Mouse (Mus musculus) lung, adult 2 months (tissue): ENCODE measurements around the gene Mical3. TPM values are rescaled to one million over a fixed set of nuclear protein-coding genes. Genes with fewer than 3 reads are reported as not detected.

Experiments
- DNase-seq: peaks from one replicate; pipeline ENCODE4 v3.0.0; 2022
- H3K4me1 ChIP-seq: fragments of 200-500 bp; 2 replicates; pipeline ENCODE4 v1.6.1; 2011; ENCODE audit warnings: low read length; ENCODE audit not compliant: control insufficient read depth, insufficient read depth
- H3K4me3 ChIP-seq: fragments of 200-500 bp; replicated peaks from 2 replicates; pipeline ENCODE3; 2011; ENCODE audit warnings: low read depth, mild to moderate bottlenecking, control low read depth, low read length; ENCODE audit errors: extremely low read depth
- CTCF ChIP-seq: fragments of 200-500 bp; IDR thresholded peaks from 2 replicates; pipeline ENCODE4 v1.5.1; 2011; ENCODE audit warnings: mild to moderate bottlenecking, low read length, control low read depth; ENCODE audit not compliant: insufficient read depth
- POLR2A ChIP-seq: fragments of 200-500 bp; IDR thresholded peaks from 2 replicates; pipeline ENCODE4 v1.6.1; 2011; ENCODE audit warnings: low read depth, mild to moderate bottlenecking, control low read depth, low read length, borderline replicate concordance; ENCODE audit errors: extremely low read depth
- WGBS: fragments of 180-500 bp; shearing (Covaris S2); methylation state at CpG from one replicate; pipeline ENCODE4 v1.1.7; 2018; 5-methylcytosine and 5-hydroxymethylcytosine counted together
- polyA plus RNA-seq: library from polyadenylated mRNA; depleted of rRNA; stranded (reverse); fragments of >200 nt; gene quantifications from 2 replicates; pipeline ENCODE4 v1.2.3, GENCODE M21; 2012

Mical3 gene
- polyA plus RNA-seq, 1 experiment = 24.3 TPM

GRCm38 (mm10) chr6:121134884-121135283 lies 4.1 kb upstream of the Mical3 start:
- Histone ChIP-seq H3K4me3 (no peak overlapping the region), H3K4me1 (no peaks in the 10 kb centered on the region)
- WGBS = 66% methylated on average over 5 of the region's 5 CpGs
- TF ChIP-seq POLR2A = no peak
- TF ChIP-seq CTCF = no peak
- no peak for DNase-seq

- WGBS = 69% methylated on average over 3 of the region's 3 CpGs
- no peak overlapping the region for H3K4me3 ChIP-seq
- TF ChIP-seq POLR2A (no peak), CTCF (no peak)
- no peak for DNase-seq
- H3K4me1 ChIP-seq = no peaks in the 10 kb centered on the region
Measured at GRCm38 (mm10) chr6:121134249-121134648, 3.5 kb upstream of the Mical3 start.

- WGBS = 1% methylated on average over 32 of the region's 32 CpGs
- peak; percentile 74 for DNase-seq
- TF ChIP-seq POLR2A = no peak
- TF ChIP-seq CTCF = peak; percentile 79
- H3K4me1 ChIP-seq = no peaks in the 10 kb centered on the region
- H3K4me3 ChIP-seq = peak overlapping the region; percentile 31
Measured at GRCm38 (mm10) chr6:121130039-121130705, 627 bp downstream of the Mical3 start.

- no peak for DNase-seq
- WGBS = 24% methylated on average over 21 of the region's 21 CpGs
- H3K4me1 ChIP-seq = no peaks in the 10 kb centered on the region
- TF ChIP-seq CTCF (no peak), POLR2A (no peak)
- no peak overlapping the region for H3K4me3 ChIP-seq
Measured at GRCm38 (mm10) chr6:121129506-121129905, 1.3 kb downstream of the Mical3 start.

- Histone ChIP-seq H3K4me3 (no peak overlapping the region), H3K4me1 (no peaks in the 10 kb centered on the region)
- 98% methylated on average over 5 of the region's 5 CpGs for WGBS
- no peak for DNase-seq
- no peak for TF ChIP-seq CTCF
- no peak for TF ChIP-seq POLR2A
Measured at GRCm38 (mm10) chr6:121128736-121129135, 2.1 kb downstream of the Mical3 start.

GRCm38 (mm10) chr6:121127726-121128125 lies 3.1 kb downstream of the Mical3 start:
- 75% methylated on average over 3 of the region's 3 CpGs for WGBS
- no peak for DNase-seq
- H3K4me1 ChIP-seq = no peaks in the 10 kb centered on the region
- H3K4me3 ChIP-seq = no peak overlapping the region
- TF ChIP-seq POLR2A (no peak), CTCF (no peak)

GRCm38 (mm10) chr6:121126202-121126601 lies 4.6 kb downstream of the Mical3 start:
- Histone ChIP-seq H3K4me1 (no peaks in the 10 kb centered on the region), H3K4me3 (no peak overlapping the region)
- DNase-seq = no peak
- WGBS = 84% methylated on average over 5 of the region's 5 CpGs
- TF ChIP-seq CTCF = no peak
- no peak for TF ChIP-seq POLR2A

- peak; percentile 30 for DNase-seq
- TF ChIP-seq CTCF = no peak
- no peak for TF ChIP-seq POLR2A
- 63% methylated on average over 5 of the region's 5 CpGs for WGBS
- Histone ChIP-seq H3K4me3 (no peak overlapping the region), H3K4me1 (no peaks in the 10 kb centered on the region)
Measured at GRCm38 (mm10) chr6:121122739-121123241, 8.0 kb downstream of the Mical3 start.

- WGBS = 38% methylated on average over 7 of the region's 7 CpGs
Measured at GRCm38 (mm10) chr6:121120776-121121175, 10.0 kb downstream of the Mical3 start.

More at GRCm38 (mm10) chr6:121120776-121121175, 10.0 kb downstream of the Mical3 start:
- DNase-seq = no peak
- TF ChIP-seq POLR2A (no peak), CTCF (no peak)
- no peaks in the 10 kb centered on the region for H3K4me1 ChIP-seq
- H3K4me3 ChIP-seq = no peak overlapping the region
